7 mouse cellular contexts compared by ENCODE assay signal in genomic region chr11:32454231-32454799, GRCm38 (mm10). TPM values are rescaled to one million over a fixed set of nuclear protein-coding genes. Genes with fewer than 3 reads are reported as not detected.
DNase-seq lines count a peak whose midpoint lies in the region; ATAC-seq lines count a peak whose summit lies in the region.

No protein-coding gene starts in this region.

- no peaks in the 10 kb centered on the region for H3K27me3 ChIP-seq in embryonic facial prominence, embryonic 15.5 days
- H3K27me3 ChIP-seq in intestine, embryonic 14.5 days (replicated peaks; ENCODE audit: control insufficient read depth, insufficient read depth, low read length): no peaks in the 10 kb centered on the region
- no peaks in the 10 kb centered on the region for H3K27me3 ChIP-seq in midbrain, embryonic 15.5 days (replicated peaks)

- WGBS in embryonic facial prominence, embryonic 15.5 days: 2% methylated on average over 19 of the region's 19 CpGs
- WGBS in intestine, embryonic 14.5 days: 3% methylated on average over 19 of the region's 19 CpGs
- WGBS in midbrain, embryonic 15.5 days: 2% methylated on average over 19 of the region's 19 CpGs

- ATAC-seq in embryonic facial prominence, embryonic 15.5 days (ENCODE audit: insufficient number of reproducible peaks, low FRiP score, low TSS enrichment, low read depth): no peak; the same call in 1 of the 2 replicates
- no peak for ATAC-seq in intestine, embryonic 14.5 days (replicated peaks; ENCODE audit: low FRiP score, low TSS enrichment, low read depth)
- no peak; the same call in none of the 2 replicates for ATAC-seq in midbrain, embryonic 15.5 days (replicated peaks)

- peak overlapping the region; percentile 99 for H3K27ac ChIP-seq in embryonic facial prominence, embryonic 15.5 days (replicated peaks)
- peak overlapping the region; percentile 93; the same call in 1 of the 2 replicates for H3K27ac ChIP-seq in intestine, embryonic 14.5 days (ENCODE audit: low read depth)
- H3K27ac ChIP-seq in midbrain, embryonic 15.5 days: peak overlapping the region; percentile 98

- peak overlapping the region; percentile 90 for H3K4me3 ChIP-seq in embryonic facial prominence, embryonic 15.5 days (replicated peaks)
- peak overlapping the region; percentile 78 for H3K4me3 ChIP-seq in intestine, embryonic 14.5 days (ENCODE audit: low read depth, low read length)
- peak overlapping the region; percentile 89 for H3K4me3 ChIP-seq in midbrain, embryonic 15.5 days

- peak overlapping the region; percentile 85 for H3K9ac ChIP-seq in embryonic facial prominence, embryonic 15.5 days
- peak overlapping the region; percentile 97 for H3K9ac ChIP-seq in intestine, embryonic 14.5 days (ENCODE audit: low read length)
- H3K9ac ChIP-seq in midbrain, embryonic 15.5 days: peak overlapping the region; percentile 99

- peak; percentile 31 for DNase-seq in right cerebral cortex, adult 18-20 months
- DNase-seq in right cerebral cortex, postnatal 25 days: no peak
- no peak for DNase-seq in intestine, embryonic 14.5 days (ENCODE audit: low spot score)
- no peak for DNase-seq in retina, postnatal 1 day
- DNase-seq in adrenal gland, adult 8-10 months: no peak

- peak overlapping the region; percentile 86 for H3K4me2 ChIP-seq in embryonic facial prominence, embryonic 15.5 days (replicated peaks)
- peak overlapping the region; percentile 92 for H3K4me2 ChIP-seq in intestine, embryonic 14.5 days (ENCODE audit: low read length)
- H3K4me2 ChIP-seq in midbrain, embryonic 15.5 days: peak overlapping the region; percentile 67

- H3K36me3 ChIP-seq in embryonic facial prominence, embryonic 15.5 days: no peaks in the 10 kb centered on the region
- no peaks in the 10 kb centered on the region for H3K36me3 ChIP-seq in intestine, embryonic 14.5 days (ENCODE audit: control insufficient read depth, insufficient read depth, low read length)
- H3K36me3 ChIP-seq in midbrain, embryonic 15.5 days (replicated peaks): no peaks in the 10 kb centered on the region

- peaks cover 34% of the 10 kb centered on the region for H3K4me1 ChIP-seq in embryonic facial prominence, embryonic 15.5 days
- H3K4me1 ChIP-seq in intestine, embryonic 14.5 days (replicated peaks; ENCODE audit: control insufficient read depth, insufficient read depth, low read length): peaks cover 11% of the 10 kb centered on the region; the same call in 1 of the 2 replicates
- H3K4me1 ChIP-seq in midbrain, embryonic 15.5 days: peaks cover 22% of the 10 kb centered on the region

- H3K9me3 ChIP-seq in embryonic facial prominence, embryonic 15.5 days (replicated peaks): no peaks in the 10 kb centered on the region
- no peaks in the 10 kb centered on the region for H3K9me3 ChIP-seq in intestine, embryonic 14.5 days (ENCODE audit: control insufficient read depth, low read length)
- H3K9me3 ChIP-seq in midbrain, embryonic 15.5 days: no peaks in the 10 kb centered on the region

RNA-seq across cellular contexts. Expression of gene Ubtd2, which starts 0.9 kb away (rescaled TPM):
- 74.5 and 75.1 TPM in 2 replicates for polyA plus RNA-seq in embryonic facial prominence, embryonic 15.5 days (2015; fragmentation: Nextera tagmentation; extraction: Ambion mirVana)
- 48.6 and 57.6 TPM in 2 replicates for polyA plus RNA-seq in intestine, embryonic 14.5 days (2014; fragmentation: Nextera tagmentation; extraction: Ambion mirVana)
- 48.7 and 49.4 TPM in 2 replicates for polyA plus RNA-seq in midbrain, embryonic 15.5 days (2015; fragmentation: Nextera tagmentation; extraction: Ambion mirVana)
- 10 to 100 TPM; 11.5 to 15.9 (median 13.7) TPM for total RNA-seq in adrenal gland, adult 8-10 months (2022)
